Mouse (Mus musculus) myocyte (in vitro differentiated cells): ENCODE results near the gene Lgmn. TPM values are rescaled to one million over a fixed set of nuclear protein-coding genes. Genes with fewer than 3 reads are reported as not detected.

Experiments
- H3K27me3 ChIP-seq: one replicate; pipeline ENCODE4 v1.6.1; 2011; ENCODE audit not compliant: control insufficient read depth, insufficient read depth, insufficient read length
- H3K36me3 ChIP-seq: one replicate; pipeline ENCODE4 v1.6.1; 2011; ENCODE audit not compliant: control insufficient read depth, insufficient read depth
- H3K4me2 ChIP-seq: one replicate; pipeline ENCODE4 v1.6.1; 2011; ENCODE audit warnings: low read depth, control low read depth
- H3K4me3 ChIP-seq: one replicate; pipeline ENCODE4 v1.5.1; 2011; ENCODE audit warnings: mild to moderate bottlenecking, control low read depth, moderate library complexity
- H3K79me2 ChIP-seq: one replicate; pipeline ENCODE4 v1.6.1; 2011; ENCODE audit not compliant: control insufficient read depth, insufficient read depth
- H3ac ChIP-seq: one replicate; pipeline ENCODE4 v1.6.1; 2011; ENCODE audit not compliant: control insufficient read depth, insufficient read length
- CEBPB ChIP-seq: IDR thresholded peaks from 2 replicates; pipeline ENCODE4 v1.6.1; 2011; ENCODE audit warnings: mild to moderate bottlenecking, moderate library complexity; ENCODE audit not compliant: poor library complexity, insufficient read depth, severe bottlenecking
- E2F4 ChIP-seq: IDR thresholded peaks from one replicate; pipeline ENCODE4 v1.6.1; 2011; ENCODE audit warnings: mild to moderate bottlenecking, control low read depth, moderate library complexity; ENCODE audit not compliant: insufficient read depth
- MAX ChIP-seq: IDR thresholded peaks from one replicate; pipeline ENCODE4 v1.6.1; 2011; ENCODE audit warnings: low read depth, mild to moderate bottlenecking, control low read depth
- MYOD1 ChIP-seq, 3 experiments: IDR thresholded peaks; one replicate each; pipeline ENCODE4 v1.6.1; 2011; ENCODE audit warnings: control low read depth in 2 of 3, low read depth in 2 of 3, mild to moderate bottlenecking in 2 of 3, moderate library complexity in 1 of 3; ENCODE audit not compliant: insufficient read length in 2 of 3, control insufficient read depth in 1 of 3
- MYOG ChIP-seq, 3 experiments: IDR thresholded peaks; one replicate each; pipeline ENCODE4 v1.6.1; 2011; ENCODE audit warnings: control low read depth in 2 of 3, low read depth in 2 of 3, mild to moderate bottlenecking in 2 of 3; ENCODE audit not compliant: insufficient read length in 2 of 3, control insufficient read depth in 1 of 3, insufficient read depth in 1 of 3
- POLR2A ChIP-seq: IDR thresholded peaks from one replicate; pipeline ENCODE4 v1.6.1; 2011; ENCODE audit warnings: low read depth, mild to moderate bottlenecking, control low read depth, moderate library complexity; ENCODE audit not compliant: insufficient read length
- POLR2AphosphoS2 ChIP-seq: IDR thresholded peaks from one replicate; pipeline ENCODE4 v1.6.1; 2011; ENCODE audit warnings: low read depth, control low read depth; ENCODE audit not compliant: insufficient read length
- REST ChIP-seq: IDR thresholded peaks from one replicate; pipeline ENCODE4 v1.6.1; 2011; ENCODE audit warnings: mild to moderate bottlenecking, control low read depth, moderate library complexity; ENCODE audit not compliant: insufficient read depth, insufficient read length
- SRF ChIP-seq: IDR thresholded peaks from one replicate; pipeline ENCODE4 v1.6.1; 2011; ENCODE audit warnings: low read depth; ENCODE audit not compliant: control insufficient read depth, insufficient read length
- TCF12 ChIP-seq: IDR thresholded peaks from one replicate; pipeline ENCODE4 v1.6.1; 2011; ENCODE audit warnings: mild to moderate bottlenecking, control low read depth; ENCODE audit not compliant: poor library complexity, insufficient read depth, severe bottlenecking
- TCF3 ChIP-seq: IDR thresholded peaks from one replicate; pipeline ENCODE4 v1.6.1; 2011; ENCODE audit warnings: low read depth, control low read depth; ENCODE audit not compliant: insufficient read length
- USF1 ChIP-seq: IDR thresholded peaks from one replicate; pipeline ENCODE4 v1.6.1; 2011; ENCODE audit warnings: low read depth, mild to moderate bottlenecking, control low read depth, moderate library complexity
- polyA plus RNA-seq: library from polyadenylated mRNA; unstranded; fragments of >200 nt; fragmentation: generic; extraction: Trizol; gene quantifications from one replicate; pipeline ENCODE4 v1.2.1, GENCODE M21; 2012; ENCODE audit warnings: missing spikeins

Gene Lgmn
- polyA plus RNA-seq, 1 experiment, result 93.7 TPM

GRCm38 (mm10) chr12:102423625-102424024 lies 16.0 kb downstream of the Lgmn start:
- peaks cover 3% of the 10 kb centered on the region for H3K36me3 ChIP-seq
- H3K27me3 ChIP-seq, result no peaks in the 10 kb centered on the region
- TF ChIP-seq MYOG (IDR thresholded peaks at IDR 0.05; ENCODE audit: control insufficient read depth in 1 of 3, insufficient read depth in 1 of 3, insufficient read length in 2 of 3, low read depth in 2 of 3), result no peak
- no peak overlapping the region for H3ac ChIP-seq
- H3K4me3 ChIP-seq, result no peak overlapping the region
- no peak overlapping the region for H3K4me2 ChIP-seq
- no peaks in the 10 kb centered on the region for H3K79me2 ChIP-seq

GRCm38 (mm10) chr12:102422623-102423320 lies 16.8 kb downstream of the Lgmn start:
- no peak overlapping the region for H3ac ChIP-seq
- H3K4me3 ChIP-seq, result no peak overlapping the region
- peak overlapping the region; percentile 53 for H3K4me2 ChIP-seq
- TF ChIP-seq POLR2AphosphoS2, result no peak
- TF ChIP-seq REST, result no peak
- no peak for TF ChIP-seq MYOG (IDR thresholded peaks at IDR 0.05; ENCODE audit: control insufficient read depth in 1 of 3, insufficient read depth in 1 of 3, insufficient read length in 2 of 3, low read depth in 2 of 3)
- TF ChIP-seq POLR2A, result no peak
- TF ChIP-seq TCF3, result no peak
- no peak for TF ChIP-seq E2F4
- no peak for TF ChIP-seq MYOD1 (IDR thresholded peaks at IDR 0.05; ENCODE audit: control insufficient read depth in 1 of 3, insufficient read length in 2 of 3, low read depth in 2 of 3)
- no peak for TF ChIP-seq SRF
- no peak for TF ChIP-seq TCF12
- TF ChIP-seq MAX, result no peak
- no peak for TF ChIP-seq USF1
- TF ChIP-seq CEBPB, result no peak
- H3K79me2 ChIP-seq, result peaks cover 5% of the 10 kb centered on the region
- H3K36me3 ChIP-seq, result peaks cover 3% of the 10 kb centered on the region
- no peaks in the 10 kb centered on the region for H3K27me3 ChIP-seq

GRCm38 (mm10) chr12:102422065-102422464 lies 17.5 kb downstream of the Lgmn start:
- peaks cover 3% of the 10 kb centered on the region for H3K36me3 ChIP-seq
- peak overlapping the region; percentile 73 for H3K4me2 ChIP-seq
- TF ChIP-seq TCF12, result peak; percentile 30
- peak in 1 of 3 experiments; percentile 76 for TF ChIP-seq MYOG (IDR thresholded peaks at IDR 0.05; ENCODE audit: control insufficient read depth in 1 of 3, insufficient read depth in 1 of 3, insufficient read length in 2 of 3, low read depth in 2 of 3)
- peak in 2 of 3 experiments; percentile 41 to 78 for TF ChIP-seq MYOD1 (IDR thresholded peaks at IDR 0.05; ENCODE audit: control insufficient read depth in 1 of 3, insufficient read length in 2 of 3, low read depth in 2 of 3)
- no peak for TF ChIP-seq TCF3
- TF ChIP-seq MAX, result peak; percentile 39
- no peak overlapping the region for H3K4me3 ChIP-seq
- peaks cover 5% of the 10 kb centered on the region for H3K79me2 ChIP-seq
- H3K27me3 ChIP-seq, result no peaks in the 10 kb centered on the region
- no peak overlapping the region for H3ac ChIP-seq

GRCm38 (mm10) chr12:102420168-102420890 lies 19.3 kb downstream of the Lgmn start:
- Histone ChIP-seq H3K27me3 (no peaks in the 10 kb centered on the region), H3ac (no peak overlapping the region), H3K4me3 (no peak overlapping the region), H3K36me3 (peaks cover 3% of the 10 kb centered on the region), H3K4me2 (peak overlapping the region; percentile 39), H3K79me2 (peaks cover 5% of the 10 kb centered on the region)
- TF ChIP-seq SRF (no peak), MYOG (IDR thresholded peaks at IDR 0.05; ENCODE audit: control insufficient read depth in 1 of 3, insufficient read depth in 1 of 3, insufficient read length in 2 of 3, low read depth in 2 of 3) (peak; percentile 41 to 85 (median 46)), MYOD1 (IDR thresholded peaks at IDR 0.05; ENCODE audit: control insufficient read depth in 1 of 3, insufficient read length in 2 of 3, low read depth in 2 of 3) (peak in 2 of 3 experiments; percentile 51 to 83)

GRCm38 (mm10) chr12:102419544-102419943 lies 20.1 kb downstream of the Lgmn start:
- no peak for TF ChIP-seq POLR2A
- no peak for TF ChIP-seq TCF12
- TF ChIP-seq E2F4, result no peak
- no peak for TF ChIP-seq MYOG (IDR thresholded peaks at IDR 0.05; ENCODE audit: control insufficient read depth in 1 of 3, insufficient read depth in 1 of 3, insufficient read length in 2 of 3, low read depth in 2 of 3)
- no peak overlapping the region for H3K4me3 ChIP-seq

More at GRCm38 (mm10) chr12:102419544-102419943, 20.1 kb downstream of the Lgmn start:
- peaks cover 5% of the 10 kb centered on the region for H3K79me2 ChIP-seq
- H3K27me3 ChIP-seq, result no peaks in the 10 kb centered on the region
- H3ac ChIP-seq, result no peak overlapping the region
- H3K36me3 ChIP-seq, result peaks cover 3% of the 10 kb centered on the region
- H3K4me2 ChIP-seq, result peak overlapping the region; percentile 39
